Mouse (Mus musculus) embryonic facial prominence, embryonic 14.5 days (tissue): ENCODE results near the gene Chst5. TPM values are rescaled to one million over a fixed set of nuclear protein-coding genes. Genes with fewer than 3 reads are reported as not detected.
A peak's percentile ranks its signal among the peaks of the same experiment; 100 is the strongest.
"Not testable (repeated sequence)": the region's sequence is repeated elsewhere in the genome, so short reads cannot be mapped to it uniquely, and the experiment has no call there.

Experiments
- ATAC-seq: fragments of 200-750 bp; cut with Nextera tagmentation; 2 replicates; pipeline ENCODE4 v1.8.0; 2017; ENCODE audit warnings: low read depth, moderate number of reproducible peaks, moderate TSS enrichment
- DNase-seq: peaks from one replicate; pipeline ENCODE4 v3.0.0-alpha.2; 2015; ENCODE audit warnings: low spot score
- H3K27ac ChIP-seq: fragments of 300-500 bp; sonication (generic); replicated peaks from 2 replicates; pipeline ENCODE4 v1.5.1; 2014; ENCODE audit warnings: low read depth, mild to moderate bottlenecking, low read length, moderate library complexity
- H3K27me3 ChIP-seq: fragments of 300-500 bp; sonication (generic); replicated peaks from 2 replicates; pipeline ENCODE4 v1.6.1; 2014; ENCODE audit warnings: low read length; ENCODE audit not compliant: control insufficient read depth, insufficient read depth
- H3K36me3 ChIP-seq: fragments of 300-500 bp; sonication (generic); 2 replicates; pipeline ENCODE4 v1.6.1; 2014; ENCODE audit warnings: low read length, mixed read lengths; ENCODE audit not compliant: control insufficient read depth, insufficient read depth
- H3K4me1 ChIP-seq: fragments of 300-500 bp; sonication (generic); 2 replicates; pipeline ENCODE4 v1.6.1; 2014; ENCODE audit warnings: antibody characterized with exemption, low read length; ENCODE audit not compliant: control insufficient read depth, insufficient read depth
- H3K4me2 ChIP-seq: fragments of 300-500 bp; sonication (generic); 2 replicates; pipeline ENCODE4 v1.6.1; 2014; ENCODE audit warnings: low read depth, mild to moderate bottlenecking, low read length, moderate library complexity, mixed read lengths
- H3K4me3 ChIP-seq: fragments of 300-500 bp; sonication (generic); 2 replicates; pipeline ENCODE4 v1.5.1; 2014; ENCODE audit warnings: low read depth, mild to moderate bottlenecking, low read length
- H3K9ac ChIP-seq: fragments of 300-500 bp; sonication (generic); 2 replicates; pipeline ENCODE4 v1.6.1; 2014; ENCODE audit warnings: low read depth, mild to moderate bottlenecking, low read length, moderate library complexity, mixed read lengths
- H3K9me3 ChIP-seq: fragments of 300-500 bp; sonication (generic); 2 replicates; pipeline ENCODE4 v1.6.1; 2016; ENCODE audit warnings: low read length; ENCODE audit not compliant: control insufficient read depth
- WGBS: fragments of 180-500 bp; shearing (Covaris S2); extraction: QIAGEN DNeasy Blood & Tissue Kit; methylation state at CpG from one replicate; pipeline ENCODE4 v1.1.7; 2014; 5-methylcytosine and 5-hydroxymethylcytosine counted together
- polyA plus RNA-seq: library from polyadenylated mRNA; unstranded; fragments of >200 nt; fragmentation: Nextera tagmentation; extraction: Ambion mirVana; gene quantifications from 2 replicates; pipeline ENCODE4 v1.2.1, GENCODE M21; 2014

Gene Chst5
- polyA plus RNA-seq, 1 experiment from 2014 or later, result 4.7 TPM

GRCm38 (mm10) chr8:111853861-111854501 is 56.3 kb downstream of the Chst5 start, which contains the start of gene Cfdp1:
Cfdp1 (minus strand) TSS chr8:111854291.
- WGBS, result 1% methylated on average over 46 of the region's 53 CpGs
- DNase-seq (peak; percentile 99), ATAC-seq (peak; percentile 100)
- Histone ChIP-seq H3K4me1 (peaks cover 5% of the 10 kb centered on the region; the same call in 1 of the 2 replicates), H3K4me2 (peak within 1 kb of the TSS; percentile 89), H3K27me3 (no peaks in the 10 kb centered on the region), H3K27ac (peak within 1 kb of the TSS; percentile 69; the same call in 1 of the 2 replicates), H3K9me3 (no peaks in the 10 kb centered on the region), H3K36me3 (0 out of 2 replicates have a peak, but pooled peaks cover 3% of the 10 kb centered on the region), H3K4me3 (peak within 1 kb of the TSS; percentile 79), H3K9ac (peak within 1 kb of the TSS; percentile 86)

GRCm38 (mm10) chr8:111853219-111853618 is 57.0 kb downstream of the Chst5 start:
- H3K27me3 ChIP-seq, H3K27ac ChIP-seq, DNase-seq, H3K36me3 ChIP-seq, ATAC-seq, H3K4me1 ChIP-seq, H3K9me3 ChIP-seq: not testable (repeated sequence)
- Histone ChIP-seq H3K4me2 (peak overlapping the region; percentile 89), H3K4me3 (peak overlapping the region; percentile 79), H3K9ac (peak overlapping the region; percentile 86)
- 53% methylated on average over 12 of the region's 12 CpGs for WGBS

GRCm38 (mm10) chr8:111846746-111847145 is 63.5 kb downstream of the Chst5 start:
- no peak overlapping the region for H3K4me3 ChIP-seq
- no peaks in the 10 kb centered on the region for H3K27me3 ChIP-seq
- no peak overlapping the region for H3K4me2 ChIP-seq
- no peak for ATAC-seq
- H3K9ac ChIP-seq, result no peak overlapping the region
- DNase-seq, result no peak
- H3K27ac ChIP-seq, result no peak overlapping the region
- WGBS, result 94% methylated on average over 6 of the region's 6 CpGs
- no peaks in the 10 kb centered on the region for H3K9me3 ChIP-seq
- H3K4me1 ChIP-seq, result no peaks in the 10 kb centered on the region; the same call in 1 of the 2 replicates
- H3K36me3 ChIP-seq, result peaks cover 34% of the 10 kb centered on the region

Other genes with a start within 250 kb of the Chst5 start
- not detected in 2 replicates for gene Ctrb1, start 219.4 kb downstream of the Chst5 start, polyA plus RNA-seq
- 34.9 and 35.3 TPM in 2 replicates for gene Bcar1, start 166.6 kb downstream of the Chst5 start, polyA plus RNA-seq
- 202 and 203 TPM in 2 replicates for gene Cfdp1, start 56.2 kb downstream of the Chst5 start, polyA plus RNA-seq
- 3.6 and 4.1 TPM in 2 replicates for gene Tmem170, start 33.7 kb downstream of the Chst5 start, polyA plus RNA-seq
- gene Tmem231, start 23.4 kb upstream of the Chst5 start, polyA plus RNA-seq, result 14.9 and 15.8 TPM in 2 replicates
- 168 and 182 TPM in 2 replicates for gene Gabarapl2, start 30.3 kb upstream of the Chst5 start, polyA plus RNA-seq
- gene Adat1, start 81.9 kb upstream of the Chst5 start, polyA plus RNA-seq, result 4.9 and 6.4 TPM in 2 replicates
- 192 and 207 TPM in 2 replicates for gene Kars, start 100.9 kb upstream of the Chst5 start, polyA plus RNA-seq
- 16.4 TPM in 2 replicates for gene Terf2ip, start 101.0 kb upstream of the Chst5 start, polyA plus RNA-seq
- 0.54 and 0.57 TPM in 2 replicates for gene Gm6793, start 104.6 kb upstream of the Chst5 start, polyA plus RNA-seq